In the genomic region with DNA sequence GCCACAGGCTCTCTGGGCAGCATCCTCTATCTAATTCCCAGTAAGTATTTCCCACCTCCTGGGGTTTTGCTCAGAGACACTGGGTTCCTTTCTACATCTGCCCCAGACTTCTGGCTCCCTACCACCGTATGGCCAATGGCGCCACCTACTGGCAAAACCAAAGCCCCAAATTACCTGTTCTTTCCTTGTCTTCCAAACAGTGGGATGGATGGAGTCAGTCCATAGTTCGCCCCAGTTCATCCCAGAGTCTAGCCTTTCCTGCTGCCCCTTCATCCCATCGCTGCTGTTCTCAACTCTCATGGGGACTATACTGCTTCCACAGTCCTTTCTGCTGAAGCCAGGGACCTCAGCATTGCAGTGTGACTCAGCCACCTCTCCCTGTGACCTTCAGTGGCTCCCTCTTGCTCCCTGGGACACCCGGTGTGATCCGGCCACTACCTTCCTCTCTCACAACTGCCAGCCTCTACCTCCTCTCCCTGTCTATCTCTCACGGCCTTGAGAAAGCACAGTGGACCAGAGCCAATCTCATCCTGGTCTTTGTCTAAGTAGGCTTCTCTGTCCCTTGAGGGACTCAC, we compare ENCODE assay signal across 9 mouse cellular contexts. TPM values are rescaled to one million over a fixed set of nuclear protein-coding genes. Genes with fewer than 3 reads are reported as not detected.
DNase-seq lines count a peak whose midpoint lies in the region; TF ChIP-seq lines count a peak whose summit lies in the region.
"Had no signal": no experiment of that assay in that cellular context is flagged by ENCODE, and none has a peak within 500 bp of the region (broad histone marks: within the 10 kb centered on the region; RNA-seq: fewer than 3 reads in every experiment).

No protein-coding gene starts in this region.

- H3K9me3 ChIP-seq in heart, embryonic 10.5 days = no peaks in the 10 kb centered on the region
- H3K9me3 ChIP-seq: liver, embryonic 15.5 days had no signal

- 33% methylated on average over 7 of the region's 7 CpGs for WGBS in heart, embryonic 10.5 days

- TF ChIP-seq CTCF in C2C12 (IDR thresholded peaks at IDR 0.05; ENCODE audit: control insufficient read depth, insufficient read depth, insufficient read length) = peak; percentile 43

- H3K4me1 ChIP-seq in heart, embryonic 10.5 days = peaks cover 9% of the 10 kb centered on the region; the same call in 1 of the 2 replicates
- H3K4me1 ChIP-seq: liver, embryonic 15.5 days had no signal

- 0 out of 2 replicates have a peak, but pooled peaks cover 5% of the 10 kb centered on the region for H3K27me3 ChIP-seq in heart, embryonic 10.5 days (ENCODE audit: insufficient read depth, poor library complexity, severe bottlenecking)
- H3K27me3 ChIP-seq in C2C12 (ENCODE audit: control insufficient read depth, insufficient read depth, insufficient read length) = no peaks in the 10 kb centered on the region
- H3K27me3 ChIP-seq: liver, embryonic 15.5 days had no signal

- H3K4me3 ChIP-seq in heart, embryonic 10.5 days = no peak overlapping the region
- H3K4me3 ChIP-seq in C2C12 (ENCODE audit: insufficient read depth, poor library complexity, severe bottlenecking) = no peak overlapping the region
- H3K4me3 ChIP-seq: liver, embryonic 15.5 days had no signal

- no peaks in the 10 kb centered on the region for H3K36me3 ChIP-seq in heart, embryonic 10.5 days
- no peaks in the 10 kb centered on the region for H3K36me3 ChIP-seq in C2C12 (ENCODE audit: control insufficient read depth, insufficient read depth)
- H3K36me3 ChIP-seq: liver, embryonic 15.5 days had no signal

- no peak overlapping the region for H3K27ac ChIP-seq in heart, embryonic 10.5 days
- H3K27ac ChIP-seq: liver, embryonic 15.5 days had no signal

- no peaks in the 10 kb centered on the region for H3K79me2 ChIP-seq in C2C12 (ENCODE audit: control insufficient read depth, insufficient read depth)

- DNase-seq in heart, adult 8-10 months (ENCODE audit: low spot score) = peak; percentile 75
- no peak for DNase-seq in heart, embryonic 10.5 days (ENCODE audit: low spot score)
- peak; percentile 83 for DNase-seq in adrenal gland, postnatal 10 days
- DNase-seq in embryo, embryonic 11.5 days (ENCODE audit: low read depth, low spot score) = peak; percentile 51
- DNase-seq in kidney, postnatal 36 days = peak; percentile 58 to 88
- peak; percentile 80 for DNase-seq in lung, postnatal 36 days
- peak; percentile 66 for DNase-seq in thymus, postnatal 25 days

- H3K79me3 ChIP-seq in C2C12 (ENCODE audit: low read depth) = no peaks in the 10 kb centered on the region

- no peak overlapping the region for H3ac ChIP-seq in C2C12 (ENCODE audit: control insufficient read depth, insufficient read length, low read depth)

TF ChIP-seq in C2C12, 6 proteins besides CTCF, POLR2A, EP300 and RAD21:
- TF ChIP-seq FOSL1 (IDR thresholded peaks at IDR 0.05; ENCODE audit: insufficient read depth, low read length, poor library complexity, severe bottlenecking) = no peak
- no peak for TF ChIP-seq MYOG (IDR thresholded peaks at IDR 0.05; ENCODE audit: control insufficient read depth, extremely low read depth, insufficient read length)
- no peak for TF ChIP-seq CEBPB (IDR thresholded peaks at IDR 0.05; ENCODE audit: low read depth)
- TF ChIP-seq USF1 (IDR thresholded peaks at IDR 0.05; ENCODE audit: low read depth) = no peak
- no peak for TF ChIP-seq MYOD1 (IDR thresholded peaks at IDR 0.05; ENCODE audit: control insufficient read depth, insufficient read length, low read depth)
- TF ChIP-seq MAX (IDR thresholded peaks at IDR 0.05) = no peak

RNA-seq across cellular contexts. Expression of gene Coro2b, which starts 16.6 kb away (rescaled TPM):
- total RNA-seq in heart, adult 8-10 months (2022) = 10 to 100 TPM in 2 of 4 experiments, 1 to 10 TPM in 2; 8.6 to 12.9 (median 10.1) TPM
- polyA plus RNA-seq in heart, embryonic 10.5 days (2016; fragmentation: Nextera tagmentation; extraction: Ambion mirVana) = 6.0 and 6.3 TPM in 2 replicates
- 9.9 TPM for polyA plus RNA-seq in C2C12 (2012; fragmentation: generic; extraction: Trizol)
- 10 to 100 TPM; 18.1 to 22.3 TPM for total RNA-seq in adrenal gland, postnatal 10 days (2021)
